Mouse (Mus musculus) brain, embryonic 14.5 days (tissue): ENCODE measurements around the gene Fyco1.

Experiments
- CTCF ChIP-seq: fragments of 200-500 bp; IDR thresholded peaks from 2 replicates; pipeline ENCODE4 v1.5.1; 2012; ENCODE audit warnings: inconsistent platforms, mild to moderate bottlenecking, moderate library complexity, borderline replicate concordance; ENCODE audit not compliant: insufficient read depth, insufficient read length; ENCODE audit errors: extremely low read depth
- POLR2A ChIP-seq: fragments of 200-500 bp; IDR thresholded peaks from 2 replicates; pipeline ENCODE4 v1.6.1; 2012; ENCODE audit warnings: mild to moderate bottlenecking, inconsistent platforms, borderline replicate concordance; ENCODE audit not compliant: poor library complexity, insufficient read depth, insufficient read length, severe bottlenecking; ENCODE audit errors: extremely low read depth

- TF ChIP-seq CTCF (no peak), POLR2A (no peak)
Observed at GRCm38 (mm10) chr9:123818601-123819000, 33.1 kb downstream of the Fyco1 start.
